Mouse (Mus musculus): ENCODE results near the gene Ackr3.

- TF ChIP-seq CTCF (IDR thresholded peaks at IDR 0.05; ENCODE audit: insufficient read depth, low read depth, low read length) (no peak), POLR2A (IDR thresholded peaks at IDR 0.05; ENCODE audit: insufficient read depth, low read depth, low read length) (no peak)
These were observed 46.6 kb downstream of the Ackr3 start for GRCm38 (mm10) chr1:90250419-90250818.
